Mouse (Mus musculus) midbrain, embryonic 10.5 days (tissue): ENCODE data around the gene St5. TPM values are rescaled to one million over a fixed set of nuclear protein-coding genes. Genes with fewer than 3 reads are reported as not detected.

Experiments used
- DNase-seq: peaks from one replicate; pipeline ENCODE4 v3.0.0-alpha.2; 2017; ENCODE audit warnings: low spot score
- H3K27ac ChIP-seq: fragments of 300-500 bp; sonication (generic); replicated peaks from 2 replicates; pipeline ENCODE4 v1.5.1; 2016; ENCODE audit warnings: mild to moderate bottlenecking
- H3K27me3 ChIP-seq: fragments of 300-500 bp; sonication (generic); 2 replicates; pipeline ENCODE4 v1.6.1; 2016; ENCODE audit warnings: low read depth, mild to moderate bottlenecking; ENCODE audit not compliant: poor library complexity, severe bottlenecking
- H3K36me3 ChIP-seq: fragments of 300-500 bp; sonication (generic); 2 replicates; pipeline ENCODE4 v1.6.1; 2016; ENCODE audit warnings: mild to moderate bottlenecking, moderate library complexity
- H3K4me1 ChIP-seq: fragments of 300-500 bp; sonication (generic); 2 replicates; pipeline ENCODE4 v1.6.1; 2016
- H3K4me3 ChIP-seq: fragments of 300-500 bp; sonication (generic); 2 replicates; pipeline ENCODE4 v1.5.1; 2016; ENCODE audit warnings: mild to moderate bottlenecking, moderate library complexity
- H3K9me3 ChIP-seq: fragments of 300-500 bp; sonication (generic); replicated peaks from 2 replicates; pipeline ENCODE4 v1.6.1; 2016; ENCODE audit warnings: mild to moderate bottlenecking
- WGBS: fragments of 180-500 bp; shearing (Covaris S2); methylation state at CpG from one replicate; pipeline ENCODE4 v1.1.7; 2016; 5-methylcytosine and 5-hydroxymethylcytosine counted together
- microRNA-seq: library from miRNA; unstranded; fragments of <30 nt; microRNA quantifications from one replicate; pipeline ENCODE4, GENCODE M21; 2017
- polyA plus RNA-seq: library from polyadenylated mRNA; unstranded; fragments of >200 nt; fragmentation: Nextera tagmentation; extraction: Ambion mirVana; gene quantifications from 2 replicates; pipeline ENCODE4 v1.2.1, GENCODE M21; 2016

Gene St5
- polyA plus RNA-seq, 1 experiment from 2014 or later = 36.3 TPM

- Histone ChIP-seq H3K9me3 (no peaks in the 10 kb centered on the region), H3K27me3 (peaks cover 24% of the 10 kb centered on the region), H3K4me1 (peaks cover 25% of the 10 kb centered on the region), H3K36me3 (no peaks in the 10 kb centered on the region), H3K27ac (no peak overlapping the region), H3K4me3 (no peak overlapping the region)
- DNase-seq = no peak
- 66% methylated on average over 4 of the region's 4 CpGs for WGBS
Measured at GRCm38 (mm10) chr7:109497507-109497906, 205.9 kb downstream of the St5 start.

DNA sequence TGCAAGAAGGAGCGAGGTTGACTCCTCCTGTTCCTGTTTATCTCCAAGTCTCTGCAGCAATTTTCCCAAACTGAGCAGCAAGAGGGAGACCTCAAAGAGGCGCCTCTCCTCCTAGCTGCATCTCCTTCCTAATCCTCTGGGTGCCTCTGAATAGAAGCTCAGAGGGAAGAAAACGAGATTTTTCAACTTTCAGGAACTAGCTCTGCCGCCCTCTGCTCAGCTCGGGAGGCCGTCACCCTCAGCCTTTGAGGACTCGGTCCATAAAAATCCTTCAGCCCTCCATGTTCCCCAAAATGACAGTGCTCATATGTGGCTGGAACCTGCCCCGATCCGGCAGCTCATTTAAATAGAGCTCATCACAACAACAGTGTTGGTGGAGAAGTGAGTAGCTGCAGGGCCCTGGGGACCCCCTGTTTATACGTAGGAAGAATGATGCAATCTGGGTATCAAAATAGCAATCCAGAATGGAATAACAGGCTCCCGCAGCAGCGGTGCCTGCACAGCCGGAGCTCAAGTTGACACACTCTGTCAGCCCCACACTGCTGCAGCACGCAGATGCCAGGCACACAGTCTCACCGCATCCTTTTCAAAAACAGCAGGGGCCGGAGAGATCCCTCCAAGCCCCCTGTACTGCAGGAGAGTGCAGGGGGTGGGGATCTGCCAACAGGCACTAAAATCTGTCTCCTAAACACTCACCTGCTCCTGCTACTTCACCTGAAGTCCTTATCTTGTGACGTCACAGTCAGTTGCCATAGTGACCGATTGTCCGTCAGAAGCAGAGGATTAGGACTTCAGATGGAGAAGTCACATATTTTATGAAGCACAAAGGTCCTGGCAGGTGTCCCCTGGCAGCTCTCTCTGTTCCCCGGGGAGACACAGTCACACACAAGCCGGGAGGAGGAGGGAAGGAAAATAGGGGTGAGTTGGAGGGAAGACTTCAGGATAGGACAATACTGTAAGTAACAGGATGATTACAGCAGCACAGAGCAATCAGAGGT is 209.8 kb downstream of the St5 start:
- Histone ChIP-seq H3K36me3 (no peaks in the 10 kb centered on the region), H3K4me1 (peaks cover 25% of the 10 kb centered on the region), H3K27ac (peak overlapping the region; percentile 55; the same call in 1 of the 2 replicates), H3K27me3 (peaks cover 37% of the 10 kb centered on the region), H3K4me3 (peak overlapping the region; percentile 48), H3K9me3 (no peaks in the 10 kb centered on the region)
- 8% methylated on average over 21 of the region's 21 CpGs for WGBS
- peak; percentile 30 for DNase-seq

GRCm38 (mm10) chr7:109492616-109493318 is 210.6 kb downstream of the St5 start:
- Histone ChIP-seq H3K36me3 (no peaks in the 10 kb centered on the region), H3K4me3 (peak overlapping the region; percentile 48; the same call in 1 of the 2 replicates), H3K27ac (no peak overlapping the region), H3K27me3 (peaks cover 37% of the 10 kb centered on the region), H3K4me1 (peaks cover 22% of the 10 kb centered on the region), H3K9me3 (no peaks in the 10 kb centered on the region)
- WGBS = 53% methylated on average over 18 of the region's 18 CpGs
- DNase-seq = no peak

DNA sequence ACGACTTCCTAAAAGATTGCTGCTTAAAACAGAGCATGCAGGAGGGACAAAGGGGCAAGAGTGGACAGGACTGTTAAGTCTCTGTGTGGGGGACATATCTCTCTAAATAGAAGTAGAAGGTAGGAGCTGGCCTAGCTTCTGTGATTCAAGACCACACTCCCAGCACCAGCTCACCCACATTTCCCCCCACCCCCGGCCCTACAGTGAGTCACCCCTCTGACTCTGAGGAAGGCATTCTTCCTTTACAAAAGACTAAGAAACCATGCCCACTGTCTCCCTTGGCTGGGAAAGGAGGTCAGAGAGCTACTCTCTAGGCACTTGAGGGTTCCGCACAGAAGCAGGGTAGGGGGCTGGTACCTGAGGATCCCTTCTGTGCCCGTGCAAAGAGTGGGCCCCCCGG is 219.2 kb downstream of the St5 start:
- WGBS = 71% methylated on average over 5 of the region's 5 CpGs
- DNase-seq = no peak
- no peak overlapping the region for H3K4me3 ChIP-seq
- H3K27me3 ChIP-seq = no peaks in the 10 kb centered on the region
- peaks cover 8% of the 10 kb centered on the region for H3K4me1 ChIP-seq
- H3K9me3 ChIP-seq = no peaks in the 10 kb centered on the region
- H3K27ac ChIP-seq = 0 out of 2 replicates have a peak overlapping the region, but pooled peaks have one; percentile 9
- H3K36me3 ChIP-seq = no peaks in the 10 kb centered on the region

GRCm38 (mm10) chr7:109480765-109481197 is 222.6 kb downstream of the St5 start:
- Histone ChIP-seq H3K36me3 (no peaks in the 10 kb centered on the region), H3K4me1 (peaks cover 8% of the 10 kb centered on the region), H3K27me3 (no peaks in the 10 kb centered on the region), H3K27ac (peak overlapping the region; percentile 49; the same call in 1 of the 2 replicates), H3K4me3 (peak overlapping the region; percentile 37), H3K9me3 (no peaks in the 10 kb centered on the region)
- 29% methylated on average over 7 of the region's 7 CpGs for WGBS
- DNase-seq = peak; percentile 26

- peaks cover 4% of the 10 kb centered on the region; the same call in 1 of the 2 replicates for H3K4me1 ChIP-seq
- DNase-seq = no peak
- 90% methylated on average over 3 of the region's 3 CpGs for WGBS
- no peaks in the 10 kb centered on the region for H3K27me3 ChIP-seq
- H3K9me3 ChIP-seq = no peaks in the 10 kb centered on the region
- H3K36me3 ChIP-seq = no peaks in the 10 kb centered on the region
- H3K27ac ChIP-seq = no peak overlapping the region
- H3K4me3 ChIP-seq = no peak overlapping the region
Measured at GRCm38 (mm10) chr7:109477926-109478325, 225.5 kb downstream of the St5 start.

Small RNA genes within 50 kb of the gene (microRNA-seq; reads per million reads assigned to microRNA genes)
- not detected for gene Gm47284

Other genes starting within 250 kb of the St5 start
- 0.09 and 0.12 TPM in 2 replicates for gene Trim66, start 195.5 kb downstream of the St5 start, polyA plus RNA-seq
- 113 and 126 TPM in 2 replicates for gene Rpl27a, start 184.5 kb downstream of the St5 start, polyA plus RNA-seq
- gene Akip1, start 85 bp upstream of the St5 start, polyA plus RNA-seq = 24.2 and 28.8 TPM in 2 replicates
- gene BC051019, start 20.2 kb upstream of the St5 start, polyA plus RNA-seq = 0.09 and 0.19 TPM in 2 replicates
- gene Ascl3, start 28.1 kb upstream of the St5 start, polyA plus RNA-seq = 0.20 TPM in 1 of 2 replicates, not detected in the other
- 43.8 and 51.9 TPM in 2 replicates for gene Tmem9b, start 49.3 kb upstream of the St5 start, polyA plus RNA-seq
- gene Nrip3, start 78.4 kb upstream of the St5 start, polyA plus RNA-seq = 1.5 and 2.0 TPM in 2 replicates
- 3.8 and 6.7 TPM in 2 replicates for gene Scube2, start 162.1 kb upstream of the St5 start, polyA plus RNA-seq